Mouse (Mus musculus) midbrain, embryonic 16.5 days (tissue): ENCODE data around the gene Hddc2. TPM values are rescaled to one million over a fixed set of nuclear protein-coding genes. Genes with fewer than 3 reads are reported as not detected.

Experiments
- polyA plus RNA-seq: library from polyadenylated mRNA; unstranded; fragments of >200 nt; fragmentation: Nextera tagmentation; extraction: Ambion mirVana; gene quantifications from 2 replicates; pipeline ENCODE4 v1.2.1, GENCODE M21; 2015

Hddc2 gene
- polyA plus RNA-seq, 1 experiment from 2014 or later = 56.8 TPM

Other genes with a start within 250 kb of the Hddc2 start
- 53.6 and 62.1 TPM in 2 replicates for gene Tpd52l1, start 132.6 kb downstream of the Hddc2 start, polyA plus RNA-seq